Mouse (Mus musculus) large intestine, adult 2 months (tissue): ENCODE results near the gene Serinc1. TPM values are rescaled to one million over a fixed set of nuclear protein-coding genes. Genes with fewer than 3 reads are reported as not detected.

Source experiments
- DNase-seq: peaks from one replicate; pipeline ENCODE4 v3.0.0-alpha.2; 2012; ENCODE audit warnings: low read depth, low spot score
- WGBS: fragments of 180-500 bp; shearing (Covaris S2); methylation state at CpG from one replicate; pipeline ENCODE4 v1.1.7; 2018; 5-methylcytosine and 5-hydroxymethylcytosine counted together
- polyA plus RNA-seq: library from polyadenylated mRNA; depleted of rRNA; stranded (reverse); fragments of >200 nt; gene quantifications from 2 replicates; pipeline ENCODE4 v1.2.3, GENCODE M21; 2012; rRNA removed

Gene Serinc1
- polyA plus RNA-seq, 1 experiment = 23.2 TPM

- WGBS = under 1% methylated on average over 65 of the region's 65 CpGs
- DNase-seq = no peak
Observed at GRCm38 (mm10) chr10:57486542-57487071, 45.7 kb downstream of the Serinc1 start.

GRCm38 (mm10) chr10:57485908-57486541, 46.3 kb downstream of the Serinc1 start, which contains the start of gene Hsf2:
Gene Hsf2, plus strand, starts transcription at chr10:57486385.
- peak; percentile 88 for DNase-seq
- WGBS = 1% methylated on average over 52 of the region's 52 CpGs

DNA sequence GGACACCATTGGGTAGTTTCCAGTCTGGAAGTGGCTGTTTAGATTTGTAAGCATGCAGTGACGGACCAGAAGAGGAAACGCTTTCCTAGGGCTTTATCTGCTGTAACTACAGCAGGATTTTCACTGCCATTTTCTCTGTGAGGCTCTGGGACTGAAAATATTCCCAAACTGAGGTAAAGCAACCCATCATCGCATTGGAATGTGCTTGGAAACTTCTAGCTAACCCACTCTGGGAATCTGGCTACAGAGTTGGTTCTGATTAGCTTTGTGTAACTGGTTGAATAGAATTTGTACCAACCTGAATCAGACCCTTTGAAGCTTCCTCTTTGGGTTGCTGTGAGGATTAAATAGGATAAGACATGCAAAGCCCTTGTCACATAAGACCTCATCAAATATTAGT, 47.6 kb downstream of the Serinc1 start:
- no peak for DNase-seq
- 81% methylated on average over 3 of the region's 3 CpGs for WGBS

DNA sequence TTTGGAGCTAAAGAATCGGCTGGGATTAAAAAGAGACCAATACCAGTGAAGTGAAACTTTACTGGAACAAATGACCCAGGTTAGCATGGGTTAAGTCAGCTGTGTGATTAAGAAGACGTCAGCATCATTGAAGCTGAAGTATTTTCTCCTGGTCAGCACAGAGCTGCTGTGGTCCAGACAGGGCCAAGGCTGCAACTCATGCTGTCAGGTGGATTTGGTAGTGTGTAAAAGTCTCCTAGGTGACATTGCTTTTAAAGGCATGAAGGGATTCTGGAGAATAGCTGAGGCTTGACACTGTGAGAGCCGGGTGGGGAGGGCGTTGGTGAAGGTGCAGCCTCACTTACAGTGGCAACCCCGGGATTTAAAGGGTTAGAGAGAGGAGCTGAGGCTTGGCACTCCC, 50.6 kb downstream of the Serinc1 start:
- WGBS = 50% methylated on average over 5 of the region's 5 CpGs
- DNase-seq = no peak

- 52% methylated on average over 9 of the region's 9 CpGs for WGBS
- DNase-seq = no peak
Observed at GRCm38 (mm10) chr10:57477121-57477843, 55.0 kb downstream of the Serinc1 start.

Other genes with a start within 250 kb of the Serinc1 start
- 1.5 and 1.9 TPM in 2 replicates for gene Hsf2, start 46.1 kb downstream of the Serinc1 start, polyA plus RNA-seq
- gene Pkib, start 99.5 kb upstream of the Serinc1 start, polyA plus RNA-seq = 1.2 and 1.4 TPM in 2 replicates